17 mouse cellular contexts compared by ENCODE assay signal in genomic region chr10:79976722-79977107, GRCm38 (mm10). TPM values are rescaled to one million over a fixed set of nuclear protein-coding genes. Genes with fewer than 3 reads are reported as not detected.
"Had no signal": no experiment of that assay in that cellular context is flagged by ENCODE, and none has a peak within 500 bp of the region (broad histone marks: within the 10 kb centered on the region; RNA-seq: fewer than 3 reads in every experiment).

No protein-coding gene starts in this region.

- DNase-seq: kidney, adult 2 months; kidney, postnatal 25 days; liver, embryonic 13.5 days; liver, postnatal 0 days; lung, postnatal 14 days; midbrain, embryonic 14.5 days; right cerebral cortex, postnatal 25 days; thymus, adult 18-20 months; thymus, postnatal 14 days had no signal

- H3K9me3 ChIP-seq: limb, embryonic 15.5 days; lung, embryonic 15.5 days; neural tube, embryonic 13.5 days had no signal

- H3K4me3 ChIP-seq: left cerebral cortex, adult 2 months; limb, embryonic 15.5 days; liver, embryonic 13.5 days; lung, embryonic 15.5 days; neural tube, embryonic 13.5 days had no signal

- H3K27ac ChIP-seq: left cerebral cortex, adult 2 months; limb, embryonic 15.5 days; liver, embryonic 13.5 days; lung, embryonic 15.5 days; macrophage; neural tube, embryonic 13.5 days; stomach, postnatal 0 days had no signal

- ATAC-seq: liver, postnatal 0 days had no signal

- H3K9ac ChIP-seq: limb, embryonic 15.5 days; liver, embryonic 13.5 days; liver, postnatal 0 days; lung, embryonic 15.5 days; neural tube, embryonic 13.5 days had no signal

- H3K4me2 ChIP-seq: limb, embryonic 15.5 days; liver, embryonic 13.5 days; lung, embryonic 15.5 days; neural tube, embryonic 13.5 days had no signal

RNA-seq across cellular contexts. Expression of gene Grin3b, which starts 6.2 kb away (rescaled TPM):
- total RNA-seq: monocyte, adult 5-6 weeks had no signal
- polyA plus RNA-seq: macrophage; urinary bladder, adult 2 months had no signal
